Mouse (Mus musculus) neural tube, embryonic 12.5 days (tissue): ENCODE measurements at regions not wholly inside any gene's neighbourhood (a gene's known extent, or its start where the extent isn't known, plus 50 kb on each side); places are given as distances from the start of the nearest gene placed in this dataset.

Experiments used
- ATAC-seq: fragments of 200-750 bp; cut with Nextera tagmentation; 2 replicates; pipeline ENCODE4 v1.8.0; 2017; ENCODE audit warnings: low read depth, mild to moderate bottlenecking, moderate TSS enrichment, moderate library complexity; ENCODE audit not compliant: low FRiP score
- H3K27ac ChIP-seq: fragments of 300-500 bp; sonication (generic); 2 replicates; pipeline ENCODE4 v1.5.1; 2016
- H3K27me3 ChIP-seq: fragments of 300-500 bp; sonication (generic); replicated peaks from 2 replicates; pipeline ENCODE4 v1.6.1; 2016; ENCODE audit warnings: mild to moderate bottlenecking
- H3K36me3 ChIP-seq: fragments of 300-500 bp; sonication (generic); 2 replicates; pipeline ENCODE4 v1.6.1; 2016; ENCODE audit warnings: mild to moderate bottlenecking
- H3K4me1 ChIP-seq: fragments of 300-500 bp; sonication (generic); 2 replicates; pipeline ENCODE4 v1.6.1; 2016
- H3K4me2 ChIP-seq: fragments of 300-500 bp; sonication (generic); replicated peaks from 2 replicates; pipeline ENCODE4 v1.6.1; 2016; ENCODE audit warnings: mild to moderate bottlenecking
- H3K4me3 ChIP-seq: fragments of 300-500 bp; sonication (generic); 2 replicates; pipeline ENCODE4 v1.5.1; 2016
- H3K9ac ChIP-seq: fragments of 300-500 bp; sonication (generic); 2 replicates; pipeline ENCODE4 v1.6.1; 2016; ENCODE audit warnings: mild to moderate bottlenecking
- H3K9me3 ChIP-seq: fragments of 300-500 bp; sonication (generic); 2 replicates; pipeline ENCODE4 v1.6.1; 2016; ENCODE audit warnings: mild to moderate bottlenecking
- WGBS: fragments of 180-500 bp; shearing (Covaris S2); methylation state at CpG from one replicate; pipeline ENCODE4 v1.1.7; 2016; 5-methylcytosine and 5-hydroxymethylcytosine counted together

DNA sequence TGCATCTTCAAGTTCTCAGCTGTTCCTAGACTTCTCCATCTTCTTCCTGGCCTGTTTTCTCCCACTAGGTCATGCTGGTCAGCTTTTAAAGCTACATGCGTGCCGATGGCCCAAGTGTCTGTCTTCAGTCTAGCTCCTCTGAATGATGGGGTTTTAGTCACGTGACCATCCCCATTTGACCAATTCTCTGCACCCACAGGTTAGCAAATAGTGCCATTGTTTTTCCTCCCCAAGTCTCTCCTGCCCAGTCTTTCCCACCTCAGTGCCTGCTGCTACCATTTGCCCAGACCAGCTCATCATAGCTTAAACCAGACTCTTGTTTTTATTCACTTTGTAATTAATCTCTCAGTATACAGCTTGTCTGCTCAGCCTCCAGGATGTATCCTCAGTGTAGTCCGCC lies 62.3 kb downstream of the Zfp706 start:
- no peak overlapping the region for H3K27ac ChIP-seq
- no peak overlapping the region for H3K9ac ChIP-seq
- 55% methylated on average over 4 of the region's 4 CpGs for WGBS
- no peak overlapping the region for H3K4me3 ChIP-seq
- no peak overlapping the region for H3K4me2 ChIP-seq
- no peaks in the 10 kb centered on the region for H3K9me3 ChIP-seq
- H3K4me1 ChIP-seq = peaks cover 21% of the 10 kb centered on the region; the same call in 1 of the 2 replicates
- H3K27me3 ChIP-seq = no peaks in the 10 kb centered on the region; the same call in 1 of the 2 replicates
- ATAC-seq = no peak
- no peaks in the 10 kb centered on the region for H3K36me3 ChIP-seq

DNA sequence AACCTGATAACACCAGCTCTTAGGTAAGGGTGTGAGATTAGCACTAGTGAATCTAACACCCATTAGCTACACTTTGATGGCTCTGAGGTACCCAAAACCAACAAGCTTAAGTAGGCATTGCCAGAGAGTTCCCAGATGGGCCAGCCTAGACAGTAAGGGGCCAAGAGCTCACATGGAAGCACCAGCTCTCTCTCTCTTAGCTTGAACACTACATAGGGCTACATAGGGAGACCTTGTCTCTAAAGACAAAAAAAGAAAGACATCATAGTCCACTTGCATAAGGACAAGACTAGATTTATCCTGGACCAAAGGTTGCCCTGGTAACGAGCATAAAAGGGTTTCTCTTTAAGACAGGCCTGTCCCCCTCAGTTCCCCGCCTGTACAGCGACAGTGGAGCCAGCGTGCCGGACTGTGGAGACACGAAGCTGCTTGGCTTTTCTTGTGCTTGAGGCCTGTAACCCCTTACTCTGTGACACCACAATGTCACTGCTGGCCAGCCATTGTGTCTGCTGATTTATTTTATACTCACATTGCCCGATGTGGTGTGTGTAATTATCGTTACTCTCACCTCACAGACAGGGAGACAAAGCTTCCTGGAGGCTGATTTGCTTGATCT lies 62.9 kb downstream of the Zfp706 start:
- no peaks in the 10 kb centered on the region for H3K36me3 ChIP-seq
- H3K9me3 ChIP-seq = no peaks in the 10 kb centered on the region
- 25% methylated on average over 8 of the region's 8 CpGs for WGBS
- no peak overlapping the region for H3K4me3 ChIP-seq
- H3K4me2 ChIP-seq = no peak overlapping the region
- no peak overlapping the region for H3K27ac ChIP-seq
- H3K27me3 ChIP-seq = no peaks in the 10 kb centered on the region; the same call in 1 of the 2 replicates
- H3K4me1 ChIP-seq = peaks cover 21% of the 10 kb centered on the region; the same call in 1 of the 2 replicates
- no peak overlapping the region for H3K9ac ChIP-seq
- ATAC-seq = peak; percentile 69

DNA sequence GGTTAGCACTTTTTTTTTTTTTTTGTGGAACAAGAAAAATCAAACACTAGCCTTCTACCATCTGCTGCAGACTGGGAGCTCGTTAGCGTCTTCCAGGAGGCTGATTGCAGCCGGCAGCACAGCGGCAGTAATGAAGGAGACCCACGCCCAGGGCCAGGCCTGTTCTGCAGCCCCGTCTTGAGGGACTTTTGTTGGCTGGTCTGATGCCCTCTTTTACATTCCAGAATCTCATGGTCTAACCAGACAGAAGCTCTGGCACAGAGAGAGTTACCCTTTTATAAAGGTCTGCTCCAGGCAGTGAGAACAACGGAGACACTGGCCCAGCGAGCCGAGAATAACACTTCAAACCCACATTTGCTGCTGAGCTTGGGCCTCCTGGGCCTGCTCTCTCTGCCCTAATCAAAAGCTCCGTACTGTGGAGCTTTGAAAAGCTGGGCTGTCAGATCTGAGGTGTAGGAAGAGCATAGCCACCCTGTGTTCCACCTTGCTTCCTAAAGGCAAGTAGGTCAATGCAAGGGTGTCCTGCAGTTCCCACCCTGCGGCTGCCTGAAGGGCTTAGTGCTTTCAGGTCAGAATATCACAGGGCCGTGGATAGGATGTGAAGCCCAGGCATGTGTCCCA lies 64.0 kb downstream of the Zfp706 start:
- H3K9ac ChIP-seq = no peak overlapping the region
- no peaks in the 10 kb centered on the region for H3K36me3 ChIP-seq
- no peak overlapping the region for H3K4me3 ChIP-seq
- WGBS = 35% methylated on average over 12 of the region's 12 CpGs
- peaks cover 21% of the 10 kb centered on the region; the same call in 1 of the 2 replicates for H3K4me1 ChIP-seq
- ATAC-seq = no peak
- H3K4me2 ChIP-seq = no peak overlapping the region
- no peaks in the 10 kb centered on the region for H3K9me3 ChIP-seq
- H3K27me3 ChIP-seq = no peaks in the 10 kb centered on the region; the same call in 1 of the 2 replicates
- no peak overlapping the region for H3K27ac ChIP-seq

DNA sequence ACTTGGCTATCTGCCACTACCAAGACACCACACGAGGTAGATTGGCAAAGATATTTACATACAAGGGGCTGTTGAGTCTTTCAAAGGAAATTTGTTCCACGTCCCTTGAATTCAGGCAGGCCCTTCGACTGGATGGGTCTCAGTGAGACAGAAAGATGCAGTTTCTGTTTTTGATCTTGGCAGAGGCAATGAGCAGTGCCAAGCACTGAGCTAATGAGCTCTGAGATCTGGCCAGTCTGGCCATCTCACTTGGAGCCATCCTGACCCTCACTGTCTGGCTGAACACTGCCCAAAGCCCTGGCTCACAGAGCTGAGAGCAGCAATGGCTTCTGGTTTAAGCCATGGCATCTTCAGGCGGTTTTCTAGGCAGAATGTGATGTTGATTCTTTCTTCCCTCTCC lies 65.3 kb downstream of the Zfp706 start:
- 70% methylated on average over 4 of the region's 4 CpGs for WGBS
- Histone ChIP-seq H3K9me3 (no peaks in the 10 kb centered on the region), H3K36me3 (no peaks in the 10 kb centered on the region), H3K4me2 (no peak overlapping the region), H3K27me3 (no peaks in the 10 kb centered on the region; the same call in 1 of the 2 replicates), H3K4me1 (peaks cover 31% of the 10 kb centered on the region), H3K27ac (no peak overlapping the region), H3K4me3 (no peak overlapping the region), H3K9ac (no peak overlapping the region)
- no peak for ATAC-seq

DNA sequence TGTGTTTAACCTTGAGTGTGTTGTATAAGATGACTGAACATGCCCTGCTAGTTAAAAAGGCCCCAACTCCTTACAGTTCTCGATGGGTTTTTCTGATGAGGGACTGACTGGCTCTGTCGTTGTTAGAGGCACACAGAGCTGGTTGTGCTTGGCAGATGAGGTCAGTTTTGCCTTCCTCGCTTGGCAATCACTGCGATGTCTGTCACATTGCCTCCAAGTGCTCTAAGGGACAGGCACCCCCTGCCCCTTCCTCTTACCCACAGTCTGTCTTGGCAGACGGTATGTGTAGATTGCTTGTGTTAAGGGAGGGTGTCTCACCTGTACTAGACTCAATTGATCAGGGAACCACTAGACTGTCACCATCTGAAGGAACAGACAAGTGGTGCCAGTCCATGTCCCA lies 65.8 kb downstream of the Zfp706 start:
- H3K9me3 ChIP-seq = no peaks in the 10 kb centered on the region
- no peak overlapping the region for H3K27ac ChIP-seq
- H3K27me3 ChIP-seq = no peaks in the 10 kb centered on the region; the same call in 1 of the 2 replicates
- H3K4me3 ChIP-seq = no peak overlapping the region
- H3K9ac ChIP-seq = no peak overlapping the region
- WGBS = 88% methylated on average over 5 of the region's 5 CpGs
- no peak overlapping the region for H3K4me2 ChIP-seq
- peaks cover 31% of the 10 kb centered on the region for H3K4me1 ChIP-seq
- ATAC-seq = no peak
- no peaks in the 10 kb centered on the region for H3K36me3 ChIP-seq

DNA sequence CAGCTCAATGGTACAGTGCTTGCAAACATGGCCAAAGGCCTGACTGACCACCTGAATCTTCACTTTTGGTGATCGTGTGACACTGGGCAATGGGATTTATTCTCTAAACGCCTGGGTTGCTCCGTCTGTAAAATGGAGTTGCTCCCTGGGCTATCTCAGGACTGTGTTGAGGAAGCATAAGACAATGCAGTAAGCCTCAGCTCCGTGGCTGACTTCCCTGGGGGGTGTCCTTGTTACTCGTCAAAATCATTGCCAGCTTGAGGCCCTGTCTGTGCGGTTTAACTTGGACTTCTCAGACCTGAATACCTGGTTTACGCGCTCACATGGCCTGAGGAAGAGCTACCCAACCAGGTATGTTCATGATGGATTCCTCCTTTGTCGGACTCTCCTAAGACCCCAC lies 68.0 kb downstream of the Zfp706 start:
- H3K9ac ChIP-seq = no peak overlapping the region
- no peaks in the 10 kb centered on the region for H3K9me3 ChIP-seq
- H3K4me3 ChIP-seq = no peak overlapping the region
- 87% methylated on average over 9 of the region's 9 CpGs for WGBS
- no peak for ATAC-seq
- H3K4me1 ChIP-seq = peaks cover 20% of the 10 kb centered on the region
- peak overlapping the region; percentile 81; the same call in 1 of the 2 replicates for H3K4me2 ChIP-seq
- no peak overlapping the region for H3K27ac ChIP-seq
- H3K36me3 ChIP-seq = no peaks in the 10 kb centered on the region
- no peaks in the 10 kb centered on the region; the same call in 1 of the 2 replicates for H3K27me3 ChIP-seq

DNA sequence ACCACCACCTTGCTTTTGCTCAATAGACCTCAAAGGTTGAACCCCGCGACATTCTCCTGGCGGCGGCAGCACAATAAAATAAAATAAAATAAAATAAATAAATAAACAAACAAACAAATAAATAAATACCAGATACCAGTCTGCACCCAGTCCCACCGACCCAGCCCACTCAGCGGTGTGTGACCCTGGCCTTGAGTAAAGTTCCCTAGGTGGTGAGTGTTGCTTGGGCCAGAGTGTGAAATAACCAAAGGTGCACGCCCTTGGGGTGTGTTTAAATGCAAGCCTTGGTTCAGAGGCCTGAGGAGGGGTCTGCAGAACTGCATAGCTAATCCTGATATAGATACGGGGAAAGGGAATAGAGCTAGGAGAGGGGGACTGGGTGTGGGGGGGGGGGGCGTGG lies 68.4 kb downstream of the Zfp706 start:
- Histone ChIP-seq H3K4me2 (peak overlapping the region; percentile 81), H3K27me3 (no peaks in the 10 kb centered on the region; the same call in 1 of the 2 replicates), H3K9me3 (no peaks in the 10 kb centered on the region), H3K4me3 (peak overlapping the region; percentile 47), H3K9ac (peak overlapping the region; percentile 83; the same call in 1 of the 2 replicates), H3K27ac (peak overlapping the region; percentile 90; the same call in 1 of the 2 replicates), H3K4me1 (peaks cover 18% of the 10 kb centered on the region), H3K36me3 (no peaks in the 10 kb centered on the region)
- 29% methylated on average over 9 of the region's 9 CpGs for WGBS
- peak; percentile 58 for ATAC-seq

DNA sequence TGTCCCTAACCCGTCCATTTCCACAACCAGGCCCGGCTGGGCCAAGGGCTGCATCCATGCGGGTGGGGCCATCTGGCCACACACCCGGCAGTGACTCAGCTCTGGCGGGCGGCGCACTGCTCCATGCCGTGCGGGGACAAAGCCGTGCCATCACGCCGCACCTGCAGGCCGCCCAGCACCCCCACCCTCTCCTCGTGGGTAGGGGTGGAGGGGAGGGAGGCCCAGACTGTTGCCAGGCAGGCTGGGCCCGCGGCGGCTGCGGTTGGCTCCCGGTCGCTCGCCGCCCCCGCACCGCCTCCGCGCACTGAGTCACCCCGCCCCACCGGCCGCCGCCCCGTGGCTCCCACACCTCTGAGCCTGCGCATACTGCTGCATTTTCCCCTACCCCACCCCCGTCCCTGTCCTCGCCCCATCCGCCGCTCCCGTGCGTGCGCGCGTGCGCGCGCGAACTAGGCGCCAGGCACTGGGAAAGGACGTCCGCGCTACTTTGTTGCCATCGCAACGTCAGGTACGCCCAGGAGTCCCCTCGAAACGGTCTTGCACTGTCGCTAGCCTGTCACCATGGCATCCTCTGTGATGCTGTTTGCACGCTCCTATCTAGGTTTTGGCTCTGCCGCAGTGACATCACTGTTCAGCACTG lies 68.9 kb downstream of the Zfp706 start:
- ATAC-seq = peak; percentile 94
- peak overlapping the region; percentile 90 for H3K27ac ChIP-seq
- H3K27me3 ChIP-seq = no peaks in the 10 kb centered on the region; the same call in 1 of the 2 replicates
- H3K4me2 ChIP-seq = peak overlapping the region; percentile 81
- H3K36me3 ChIP-seq = no peaks in the 10 kb centered on the region
- no peaks in the 10 kb centered on the region for H3K9me3 ChIP-seq
- WGBS = under 1% methylated on average over 53 of the region's 57 CpGs
- H3K4me3 ChIP-seq = peak overlapping the region; percentile 47
- H3K9ac ChIP-seq = peak overlapping the region; percentile 83
- H3K4me1 ChIP-seq = peaks cover 13% of the 10 kb centered on the region

DNA sequence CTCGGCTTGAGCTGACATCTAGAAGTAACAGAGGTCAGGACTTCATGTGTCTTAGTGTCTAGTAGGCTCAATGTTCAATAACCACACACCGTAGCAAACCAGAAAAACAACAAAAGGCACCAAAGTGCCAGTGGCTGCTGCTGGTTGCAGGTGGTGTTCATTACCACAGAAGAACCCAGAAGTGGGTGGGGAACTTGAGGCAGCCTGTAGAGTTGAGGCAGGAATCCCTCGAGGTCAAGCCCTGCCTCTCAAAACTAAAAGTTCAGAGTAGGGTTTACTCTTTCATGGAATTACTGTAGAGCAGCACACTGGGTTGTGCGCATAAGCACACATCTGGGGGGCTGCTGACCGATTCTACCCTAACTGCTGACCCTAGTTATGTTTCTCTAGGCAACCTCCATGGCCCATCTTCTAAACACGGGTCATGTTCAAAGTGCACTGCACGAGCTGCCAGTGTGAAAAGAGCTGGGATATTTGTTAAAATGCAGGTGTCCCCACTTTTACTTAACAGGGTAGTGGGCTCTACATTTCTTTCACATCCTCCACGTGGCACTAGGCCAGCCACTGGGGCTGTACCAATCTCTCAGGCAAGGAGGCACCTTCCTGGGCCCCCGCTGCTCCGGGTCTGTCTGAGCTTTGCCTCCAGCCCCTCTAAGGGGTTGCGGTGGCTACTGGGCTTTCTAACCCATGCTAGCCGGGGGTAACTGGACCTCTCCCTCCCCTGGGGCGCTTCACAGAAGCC lies 69.6 kb downstream of the Zfp706 start:
- no peaks in the 10 kb centered on the region; the same call in 1 of the 2 replicates for H3K27me3 ChIP-seq
- peak; percentile 52 for ATAC-seq
- no peaks in the 10 kb centered on the region for H3K36me3 ChIP-seq
- peak overlapping the region; percentile 83 for H3K9ac ChIP-seq
- H3K4me3 ChIP-seq = peak overlapping the region; percentile 47
- peaks cover 10% of the 10 kb centered on the region for H3K4me1 ChIP-seq
- WGBS = 27% methylated on average over 13 of the region's 13 CpGs
- no peaks in the 10 kb centered on the region for H3K9me3 ChIP-seq
- peak overlapping the region; percentile 81 for H3K4me2 ChIP-seq
- H3K27ac ChIP-seq = peak overlapping the region; percentile 90

DNA sequence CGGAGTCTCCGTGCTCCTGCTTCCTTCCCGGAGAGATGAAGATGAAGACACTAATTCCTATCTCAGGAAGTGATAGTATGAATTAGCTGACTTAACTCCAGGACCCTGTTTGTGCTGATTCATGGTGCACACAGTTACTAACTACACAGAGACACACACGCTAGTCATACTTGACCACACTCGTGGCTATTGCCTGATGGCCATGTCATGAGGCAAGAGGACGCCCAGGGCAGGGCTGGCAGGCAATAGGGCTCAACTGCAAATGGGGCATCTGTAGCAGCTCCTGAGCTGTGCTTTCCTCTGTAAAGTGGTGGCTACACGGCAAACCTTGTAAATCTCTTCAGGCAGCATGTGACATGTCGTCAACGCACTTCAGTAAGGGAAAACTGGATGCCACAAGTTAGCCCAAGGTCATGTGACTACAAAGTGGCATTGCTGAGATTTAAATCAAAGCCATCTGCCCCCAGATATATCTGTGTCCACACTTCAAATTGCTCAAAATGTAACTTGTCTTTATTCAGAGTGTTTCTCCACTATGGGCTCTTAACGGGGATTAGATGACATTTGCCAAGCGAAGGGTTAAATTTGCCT lies 70.4 kb downstream of the Zfp706 start:
- Histone ChIP-seq H3K4me2 (no peak overlapping the region), H3K4me1 (peaks cover 10% of the 10 kb centered on the region), H3K27me3 (no peaks in the 10 kb centered on the region; the same call in 1 of the 2 replicates), H3K36me3 (no peaks in the 10 kb centered on the region), H3K27ac (no peak overlapping the region), H3K9me3 (no peaks in the 10 kb centered on the region), H3K4me3 (no peak overlapping the region), H3K9ac (no peak overlapping the region)
- 87% methylated on average over 11 of the region's 11 CpGs for WGBS
- no peak for ATAC-seq

DNA sequence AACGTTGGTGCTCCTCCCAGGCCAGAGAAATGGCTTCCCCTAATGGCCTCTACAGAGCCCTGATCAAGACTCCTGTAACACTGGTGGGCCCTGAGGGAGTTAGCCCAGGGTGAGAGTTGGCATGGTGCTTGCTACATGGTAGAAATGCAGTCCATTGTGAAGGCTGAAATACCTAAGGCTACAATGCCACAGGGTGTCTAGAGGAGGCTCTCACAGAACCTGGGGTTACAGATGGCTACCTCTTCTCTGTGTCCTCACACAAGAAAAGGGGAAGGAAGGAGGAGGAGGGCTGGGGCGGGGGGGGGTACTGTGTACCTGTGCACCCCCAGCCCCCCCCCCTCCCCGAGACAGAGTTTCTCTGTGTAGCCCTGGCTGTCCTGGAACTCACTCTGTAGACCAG lies 72.8 kb downstream of the Zfp706 start:
- Histone ChIP-seq H3K4me1 (peaks cover 10% of the 10 kb centered on the region), H3K4me3 (no peak overlapping the region), H3K27me3 (no peaks in the 10 kb centered on the region), H3K36me3 (no peaks in the 10 kb centered on the region), H3K27ac (no peak overlapping the region), H3K4me2 (no peak overlapping the region), H3K9ac (no peak overlapping the region), H3K9me3 (no peaks in the 10 kb centered on the region)
- ATAC-seq = no peak
- 76% methylated on average over 2 of the region's 3 CpGs for WGBS
